Mouse (Mus musculus) central nervous system, embryonic 11.5 days (tissue): ENCODE data around the gene 3110018I06Rik. TPM values are rescaled to one million over a fixed set of nuclear protein-coding genes. Genes with fewer than 3 reads are reported as not detected.

Experiments used
- polyA plus RNA-seq: library from polyadenylated mRNA; depleted of rRNA; stranded (reverse); fragments of >200 nt; gene quantifications from 2 replicates; pipeline ENCODE4 v1.2.3, GENCODE M21; 2012; rRNA removed

The 3110018I06Rik gene
- polyA plus RNA-seq: 0.06 TPM in 1 of 2 replicates, not detected in the other

DNA sequence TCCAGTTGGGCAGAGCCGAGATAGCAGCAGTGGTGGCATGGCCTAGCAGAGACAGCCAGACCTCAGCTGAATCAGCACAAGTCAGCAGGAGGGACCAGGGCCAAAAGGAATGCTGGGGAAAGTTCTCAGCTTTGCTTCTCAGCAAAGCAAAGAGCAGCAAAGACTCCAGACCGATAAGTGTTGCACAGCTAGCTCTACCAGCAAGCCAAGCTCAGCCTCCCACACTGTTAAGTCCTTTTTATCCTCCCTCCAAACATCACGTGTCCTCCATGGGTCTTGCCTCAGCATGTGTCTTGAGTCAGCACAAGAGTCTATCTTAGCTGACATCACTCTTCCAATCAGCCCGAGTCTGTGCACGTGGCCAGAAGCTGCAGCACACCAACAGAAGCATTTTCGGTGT lies at the start of gene 3110018I06Rik:
Gene 3110018I06Rik (plus strand): TSS at position 262 of the 400 bp plus-strand sequence.

